ENCODE assay signal across 7 mouse cellular contexts in the genomic region with DNA sequence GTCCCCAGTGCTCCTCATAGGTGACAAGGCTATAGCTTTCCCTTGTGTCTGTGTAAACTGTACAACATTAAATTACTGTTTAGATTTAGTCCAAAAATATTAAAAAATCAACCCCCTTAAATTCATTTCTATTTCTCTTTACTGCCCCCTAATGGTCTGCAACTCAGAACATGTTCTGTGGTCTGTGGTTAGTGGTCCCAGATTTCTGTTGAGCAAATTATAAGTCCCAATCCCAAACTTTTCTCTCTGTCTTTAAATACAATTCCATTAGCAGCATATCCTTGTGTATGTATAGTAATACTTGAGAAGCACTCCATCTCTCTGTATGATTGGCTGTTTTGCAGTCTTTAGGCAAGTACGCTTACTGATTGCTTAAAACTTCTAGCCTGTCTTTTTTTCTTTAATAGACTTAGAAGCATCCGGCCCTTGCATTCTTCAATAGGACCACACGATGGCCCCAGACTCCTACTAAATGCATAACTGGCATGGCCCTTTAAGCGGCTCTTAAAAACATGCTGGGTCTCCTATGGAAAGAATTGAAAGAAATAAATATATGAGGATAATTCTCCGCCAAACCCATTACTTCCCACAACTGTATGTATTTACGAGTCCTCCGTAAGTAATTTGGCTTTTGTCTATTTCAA. TPM values are rescaled to one million over a fixed set of nuclear protein-coding genes. Genes with fewer than 3 reads are reported as not detected.
DNase-seq lines count a peak whose midpoint lies in the region; ATAC-seq and TF ChIP-seq lines count a peak whose summit lies in the region.

No protein-coding gene starts in this region.

- 48% methylated on average over 7 of the region's 7 CpGs for WGBS in forebrain, embryonic 15.5 days
- WGBS in kidney, postnatal 0 days: 51% methylated on average over 7 of the region's 7 CpGs
- 45% methylated on average over 7 of the region's 7 CpGs for WGBS in stomach, embryonic 15.5 days

- peak; percentile 53 for DNase-seq in testis, postnatal 10 days (ENCODE audit: low spot score)
- DNase-seq in testis, postnatal 14 days (ENCODE audit: low spot score): no peak
- peak; percentile 77 for DNase-seq in adipocyte (ENCODE audit: low spot score)
- peak; percentile 85 for DNase-seq in kidney, postnatal 0 days (ENCODE audit: low spot score)

- H3K27me3 ChIP-seq in forebrain, embryonic 15.5 days: no peaks in the 10 kb centered on the region
- H3K27me3 ChIP-seq in kidney, postnatal 0 days (ENCODE audit: insufficient read depth, low read length): no peaks in the 10 kb centered on the region
- no peaks in the 10 kb centered on the region for H3K27me3 ChIP-seq in stomach, embryonic 15.5 days (replicated peaks)

- peak; percentile 77 for TF ChIP-seq CTCF in kidney, postnatal 0 days (IDR thresholded peaks at IDR 0.05; ENCODE audit: low read depth)

- no peaks in the 10 kb centered on the region for H3K36me3 ChIP-seq in forebrain, embryonic 15.5 days
- H3K36me3 ChIP-seq in kidney, postnatal 0 days (ENCODE audit: insufficient read depth, low read length): no peaks in the 10 kb centered on the region
- no peaks in the 10 kb centered on the region for H3K36me3 ChIP-seq in stomach, embryonic 15.5 days

- ATAC-seq in forebrain, embryonic 15.5 days (replicated peaks): peak; percentile 75
- peak; percentile 63; the same call in 1 of the 2 replicates for ATAC-seq in kidney, postnatal 0 days (replicated peaks; ENCODE audit: low FRiP score, low read depth)
- peak; percentile 63 for ATAC-seq in megakaryocyte, adult 5-6 weeks (ENCODE audit: poor library complexity, severe bottlenecking)
- peak; percentile 22; the same call in 1 of the 2 replicates for ATAC-seq in stomach, embryonic 15.5 days (ENCODE audit: insufficient read depth, low FRiP score, low read depth)

- no peaks in the 10 kb centered on the region for H3K9me3 ChIP-seq in forebrain, embryonic 15.5 days
- H3K9me3 ChIP-seq in kidney, postnatal 0 days (replicated peaks; ENCODE audit: low read length): no peaks in the 10 kb centered on the region
- H3K9me3 ChIP-seq in stomach, embryonic 15.5 days: no peaks in the 10 kb centered on the region

- H3K4me1 ChIP-seq in forebrain, embryonic 15.5 days: no peaks in the 10 kb centered on the region
- H3K4me1 ChIP-seq in kidney, postnatal 0 days (replicated peaks; ENCODE audit: insufficient read depth, low read length): no peaks in the 10 kb centered on the region
- no peaks in the 10 kb centered on the region for H3K4me1 ChIP-seq in stomach, embryonic 15.5 days

- H3K4me3 ChIP-seq in forebrain, embryonic 15.5 days: no peak overlapping the region
- no peak overlapping the region for H3K4me3 ChIP-seq in kidney, postnatal 0 days (replicated peaks; ENCODE audit: low read depth, low read length)
- H3K4me3 ChIP-seq in stomach, embryonic 15.5 days (replicated peaks): no peak overlapping the region

- H3K27ac ChIP-seq in forebrain, embryonic 15.5 days (replicated peaks): no peak overlapping the region
- no peak overlapping the region for H3K27ac ChIP-seq in kidney, postnatal 0 days
- no peak overlapping the region for H3K27ac ChIP-seq in stomach, embryonic 15.5 days

- H3K4me2 ChIP-seq in forebrain, embryonic 15.5 days (replicated peaks): no peak overlapping the region
- H3K4me2 ChIP-seq in kidney, postnatal 0 days (ENCODE audit: low read length): no peak overlapping the region
- H3K4me2 ChIP-seq in stomach, embryonic 15.5 days: no peak overlapping the region

- H3K9ac ChIP-seq in forebrain, embryonic 15.5 days (replicated peaks): no peak overlapping the region
- H3K9ac ChIP-seq in kidney, postnatal 0 days (ENCODE audit: low read depth, low read length): no peak overlapping the region
- H3K9ac ChIP-seq in stomach, embryonic 15.5 days: no peak overlapping the region

RNA-seq across cellular contexts. Expression of a gene that starts 40.3 kb away (rescaled TPM):
- 163 and 165 TPM in 2 replicates for polyA plus RNA-seq in forebrain, embryonic 15.5 days (2015; fragmentation: Nextera tagmentation; extraction: Ambion mirVana)
- 40.8 and 42.8 TPM in 2 replicates for polyA plus RNA-seq in kidney, postnatal 0 days (2015; fragmentation: Nextera tagmentation; extraction: Ambion mirVana)
- total RNA-seq in megakaryocyte, adult 5-6 weeks (2015): 51.1 and 66.3 TPM in 2 replicates
- total RNA-seq in megakaryocyte, adult 5-6 weeks (2017): 90.5 and 94.6 TPM in 2 replicates
- polyA plus RNA-seq in stomach, embryonic 15.5 days (2015; fragmentation: Nextera tagmentation; extraction: Ambion mirVana): 39.8 and 51.2 TPM in 2 replicates

Comparison
In these comparisons a context has a peak if more than half of its experiments do, and no peak if none do; other contexts are left out.
1. ATAC-seq: peak in every context shown above with its lines; median percentile 75 in forebrain, embryonic 15.5 days; 63 in kidney, postnatal 0 days; 63 in megakaryocyte, adult 5-6 weeks; 22 in stomach, embryonic 15.5 days.